Mouse (Mus musculus) G1E (cell line): ENCODE measurements at regions not wholly inside any gene's neighbourhood (a gene's known extent, or its start where the extent isn't known, plus 50 kb on each side); places are given as distances from the start of the nearest gene placed in this dataset.

Experiments used
- ATAC-seq: 2 replicates; pipeline ENCODE4 v1.8.0; 2016; ENCODE audit warnings: mild to moderate bottlenecking; ENCODE audit not compliant: insufficient number of reproducible peaks, poor library complexity, low FRiP score, severe bottlenecking; ENCODE audit errors: extremely low read depth
- DNase-seq: peaks from one replicate; pipeline ENCODE4 v3.0.0; 2012; ENCODE audit warnings: low spot score
- H3K27me3 ChIP-seq: 2 replicates; pipeline ENCODE4 v1.6.1; 2012; ENCODE audit warnings: mild to moderate bottlenecking, low read length, inconsistent platforms; ENCODE audit not compliant: insufficient read depth
- H3K36me3 ChIP-seq: replicated peaks from 2 replicates; pipeline ENCODE3; 2012; ENCODE audit warnings: mild to moderate bottlenecking, inconsistent platforms
- H3K4me1 ChIP-seq: 2 replicates; pipeline ENCODE4 v1.6.1; 2012; ENCODE audit warnings: low read depth, low read length, inconsistent platforms, mixed read lengths; ENCODE audit not compliant: insufficient read depth
- H3K4me3 ChIP-seq: 2 replicates; pipeline ENCODE4 v1.5.1; 2012; ENCODE audit warnings: low read depth, mild to moderate bottlenecking, inconsistent platforms, low read length, moderate library complexity, mixed read lengths
- H3K9me3 ChIP-seq: replicated peaks from 2 replicates; pipeline ENCODE4 v1.6.1; 2012; ENCODE audit warnings: inconsistent platforms
- CTCF ChIP-seq: IDR thresholded peaks from 2 replicates; pipeline ENCODE4 v1.5.1; 2012; ENCODE audit warnings: low read depth, low read length, inconsistent platforms, mixed read lengths
- GATA1 ChIP-seq: IDR thresholded peaks from 2 replicates; pipeline ENCODE4 v1.6.1; 2012; ENCODE audit warnings: borderline replicate concordance, low read length, inconsistent platforms, mixed read lengths
- GATA2 ChIP-seq: IDR thresholded peaks from 2 replicates; pipeline ENCODE4 v1.6.1; 2012; ENCODE audit warnings: low read depth, low read length, inconsistent platforms, borderline replicate concordance
- POLR2AphosphoS5 ChIP-seq: IDR thresholded peaks from 2 replicates; pipeline ENCODE4 v1.6.1; 2012; ENCODE audit warnings: low read depth, low read length, inconsistent platforms; ENCODE audit not compliant: insufficient replicate concordance
- TAL1 ChIP-seq: conservative IDR thresholded peaks from 2 replicates; pipeline ENCODE4 v1.6.1; 2012; ENCODE audit warnings: low read depth, low read length, inconsistent platforms, mixed read lengths

GRCm38 (mm10) chr4:88940670-88941069, 60.7 kb upstream of the Ifne start:
- H3K36me3 ChIP-seq, result no peaks in the 10 kb centered on the region
- DNase-seq (no peak), ATAC-seq (no peak)
- H3K9me3 ChIP-seq, result peaks cover 26% of the 10 kb centered on the region
- H3K4me3 ChIP-seq, result no peak overlapping the region
- TF ChIP-seq GATA2, result no peak
- TF ChIP-seq GATA1, result no peak
- no peak for TF ChIP-seq CTCF
- no peak for TF ChIP-seq TAL1
- no peak for TF ChIP-seq POLR2AphosphoS5
- no peaks in the 10 kb centered on the region for H3K27me3 ChIP-seq
- no peaks in the 10 kb centered on the region for H3K4me1 ChIP-seq

DNA sequence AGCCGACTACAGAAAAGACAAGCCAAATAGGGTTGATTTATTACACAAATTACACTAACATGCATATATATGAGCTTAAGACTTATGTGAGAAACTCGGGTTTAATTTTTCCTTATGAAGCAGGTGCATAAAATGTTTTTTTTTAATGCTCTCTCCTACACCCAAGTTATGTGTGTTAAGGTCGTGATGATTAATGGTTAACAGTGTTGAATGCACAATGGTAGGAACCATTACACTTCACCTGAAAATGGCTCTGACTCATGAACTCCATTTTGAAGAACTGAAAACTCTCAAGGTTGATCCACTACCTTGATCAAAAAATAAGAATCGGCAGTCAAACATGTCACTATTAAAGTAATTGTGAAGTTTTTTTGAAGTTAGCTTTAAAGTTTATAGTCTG, 59.4 kb upstream of the Ifne start:
- Histone ChIP-seq H3K27me3 (no peaks in the 10 kb centered on the region), H3K9me3 (peaks cover 22% of the 10 kb centered on the region), H3K4me3 (no peak overlapping the region), H3K36me3 (no peaks in the 10 kb centered on the region), H3K4me1 (no peaks in the 10 kb centered on the region)
- no peak for ATAC-seq
- no peak for DNase-seq
- TF ChIP-seq TAL1 (no peak), GATA1 (no peak), POLR2AphosphoS5 (no peak), CTCF (no peak), GATA2 (no peak)

GRCm38 (mm10) chr4:88938712-88939032, 58.7 kb upstream of the Ifne start:
- TF ChIP-seq GATA2 (no peak), GATA1 (no peak), TAL1 (no peak), POLR2AphosphoS5 (no peak), CTCF (no peak)
- Histone ChIP-seq H3K36me3 (no peaks in the 10 kb centered on the region), H3K9me3 (peaks cover 16% of the 10 kb centered on the region), H3K4me1 (no peaks in the 10 kb centered on the region), H3K4me3 (no peak overlapping the region), H3K27me3 (no peaks in the 10 kb centered on the region)
- DNase-seq (no peak), ATAC-seq (no peak)

- Histone ChIP-seq H3K27me3 (no peaks in the 10 kb centered on the region), H3K36me3 (no peaks in the 10 kb centered on the region), H3K4me1 (no peaks in the 10 kb centered on the region), H3K4me3 (no peak overlapping the region; the same call in 1 of the 2 replicates), H3K9me3 (peaks cover 16% of the 10 kb centered on the region)
- ATAC-seq (no peak), DNase-seq (no peak)
- no peak for TF ChIP-seq POLR2AphosphoS5
- no peak for TF ChIP-seq TAL1
- no peak for TF ChIP-seq CTCF
- TF ChIP-seq GATA1, result no peak
- TF ChIP-seq GATA2, result no peak
These were observed 58.1 kb upstream of the Ifne start for GRCm38 (mm10) chr4:88937866-88938711.

DNA sequence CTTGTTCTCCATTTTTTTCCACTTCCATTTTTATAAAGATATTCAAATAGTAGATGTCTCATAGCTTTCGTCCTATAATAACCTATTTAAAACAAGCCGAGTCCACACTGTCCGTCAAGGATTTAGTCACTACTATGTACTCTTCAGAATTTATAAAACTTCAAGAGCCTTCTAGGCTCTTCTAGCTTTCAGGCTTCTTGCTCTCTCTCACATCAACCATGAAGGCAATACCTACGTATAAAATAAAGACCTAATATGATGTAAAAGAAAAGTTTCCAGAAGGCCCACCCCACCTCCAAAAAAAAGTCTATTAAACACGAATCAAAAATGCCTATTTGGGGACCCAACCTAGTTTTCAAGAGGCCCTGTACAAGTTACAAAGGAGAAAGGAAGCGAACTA, 57.0 kb upstream of the Ifne start:
- no peak for ATAC-seq
- Histone ChIP-seq H3K4me3 (no peak overlapping the region), H3K9me3 (peaks cover 16% of the 10 kb centered on the region), H3K4me1 (no peaks in the 10 kb centered on the region), H3K36me3 (no peaks in the 10 kb centered on the region), H3K27me3 (no peaks in the 10 kb centered on the region)
- TF ChIP-seq GATA2 (no peak), CTCF (no peak), TAL1 (no peak), POLR2AphosphoS5 (no peak), GATA1 (no peak)
- DNase-seq, result no peak

GRCm38 (mm10) chr4:88935901-88936300, 55.9 kb upstream of the Ifne start:
- TF ChIP-seq TAL1 (no peak), POLR2AphosphoS5 (no peak), GATA1 (no peak), CTCF (no peak), GATA2 (no peak)
- no peak for ATAC-seq
- H3K4me1 ChIP-seq, result no peaks in the 10 kb centered on the region
- H3K4me3 ChIP-seq, result no peak overlapping the region
- H3K27me3 ChIP-seq, result no peaks in the 10 kb centered on the region
- H3K36me3 ChIP-seq, result no peaks in the 10 kb centered on the region
- H3K9me3 ChIP-seq, result peaks cover 15% of the 10 kb centered on the region
- no peak for DNase-seq
